Mouse (Mus musculus): ENCODE data around the gene Cdyl2.

The Cdyl2 gene

GRCm38 (mm10) chr8:116619686-116620320 is 113.0 kb downstream of the Cdyl2 start:
- peak in 1 of 2 experiments; percentile 47 for DNase-seq

- DNase-seq: no peak
Measured at GRCm38 (mm10) chr8:116619221-116619620, 113.6 kb downstream of the Cdyl2 start.

- no peak for DNase-seq
Measured at GRCm38 (mm10) chr8:116618797-116619196, 114.0 kb downstream of the Cdyl2 start.

GRCm38 (mm10) chr8:116617891-116618290 is 114.9 kb downstream of the Cdyl2 start:
- DNase-seq: no peak

- no peak for DNase-seq
Measured at GRCm38 (mm10) chr8:116616369-116616768, 116.4 kb downstream of the Cdyl2 start.

GRCm38 (mm10) chr8:116614901-116615300 is 117.9 kb downstream of the Cdyl2 start:
- DNase-seq: peak; percentile 90 to 94

GRCm38 (mm10) chr8:116606171-116606570 is 126.6 kb downstream of the Cdyl2 start:
- DNase-seq: no peak

- peak in 1 of 2 experiments; percentile 53 for DNase-seq
Measured at GRCm38 (mm10) chr8:116602806-116603205, 130.0 kb downstream of the Cdyl2 start.

- peak in 1 of 2 experiments; percentile 1 for DNase-seq
Measured at GRCm38 (mm10) chr8:116599728-116600127, 133.1 kb downstream of the Cdyl2 start.

- no peak for DNase-seq
Measured at GRCm38 (mm10) chr8:116591226-116591625, 141.6 kb downstream of the Cdyl2 start.

GRCm38 (mm10) chr8:116590546-116590945 is 142.2 kb downstream of the Cdyl2 start:
- DNase-seq: no peak

- peak; percentile 43 to 57 for DNase-seq
Measured at GRCm38 (mm10) chr8:116590106-116590505, 142.7 kb downstream of the Cdyl2 start.

GRCm38 (mm10) chr8:116587616-116588468 is 144.9 kb downstream of the Cdyl2 start:
- DNase-seq: no peak

- no peak for DNase-seq
Measured at GRCm38 (mm10) chr8:116581318-116582019, 151.3 kb downstream of the Cdyl2 start.

GRCm38 (mm10) chr8:116576732-116577131 is 156.1 kb downstream of the Cdyl2 start:
- DNase-seq: no peak

- no peak for DNase-seq
Measured at GRCm38 (mm10) chr8:116573085-116573484, 159.7 kb downstream of the Cdyl2 start.

GRCm38 (mm10) chr8:116552778-116553177 is 180.0 kb downstream of the Cdyl2 start:
- no peak for DNase-seq

GRCm38 (mm10) chr8:116552255-116552654 is 180.5 kb downstream of the Cdyl2 start:
- DNase-seq: peak; percentile 29 to 53

- no peak for DNase-seq
Measured at GRCm38 (mm10) chr8:116543366-116543765, 189.4 kb downstream of the Cdyl2 start.

- peak; percentile 87 to 89 for DNase-seq
Measured at GRCm38 (mm10) chr8:116542842-116543241, 189.9 kb downstream of the Cdyl2 start.

GRCm38 (mm10) chr8:116540136-116540535 is 192.7 kb downstream of the Cdyl2 start:
- no peak for DNase-seq

GRCm38 (mm10) chr8:116538763-116539162 is 194.0 kb downstream of the Cdyl2 start:
- no peak for DNase-seq

GRCm38 (mm10) chr8:116536786-116537185 is 196.0 kb downstream of the Cdyl2 start:
- DNase-seq: no peak
